Mouse (Mus musculus) lung, adult 2 months (tissue): ENCODE measurements around the gene Tnfrsf1a.

Source experiments
- CTCF ChIP-seq: fragments of 200-500 bp; IDR thresholded peaks from 2 replicates; pipeline ENCODE4 v1.5.1; 2011; ENCODE audit warnings: mild to moderate bottlenecking, low read length, control low read depth; ENCODE audit not compliant: insufficient read depth
- POLR2A ChIP-seq: fragments of 200-500 bp; IDR thresholded peaks from 2 replicates; pipeline ENCODE4 v1.6.1; 2011; ENCODE audit warnings: low read depth, mild to moderate bottlenecking, control low read depth, low read length, borderline replicate concordance; ENCODE audit errors: extremely low read depth

DNA sequence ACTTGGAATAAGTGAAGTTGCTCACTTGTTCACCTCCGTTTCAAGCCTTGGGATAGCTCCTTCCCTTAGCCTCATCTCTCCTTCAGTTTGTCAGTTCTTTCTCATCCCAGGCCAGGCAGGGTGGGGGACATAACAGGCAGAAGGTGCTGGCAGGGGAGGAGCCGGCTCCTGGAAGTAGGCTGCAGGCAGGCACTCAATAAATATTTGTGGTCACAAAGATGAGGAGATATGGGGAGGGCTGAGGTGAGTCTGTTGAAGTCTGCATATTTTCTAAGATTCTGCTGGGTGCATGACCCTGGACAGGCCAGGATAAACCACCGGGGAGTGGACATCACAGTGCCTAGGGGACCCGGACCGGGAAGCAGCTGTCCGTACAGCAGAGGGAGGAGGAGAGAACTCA is 25.6 kb upstream of the Tnfrsf1a start:
- no peak for TF ChIP-seq CTCF
- no peak for TF ChIP-seq POLR2A
